Mouse (Mus musculus) lung, postnatal 0 days (tissue): ENCODE results near the gene C5ar1.

Experiments used
- CTCF ChIP-seq: IDR thresholded peaks from 2 replicates; pipeline ENCODE4 v1.5.1; 2016; ENCODE audit warnings: antibody characterized with exemption, mild to moderate bottlenecking
- EP300 ChIP-seq: IDR thresholded peaks from 2 replicates; pipeline ENCODE4 v1.6.1; 2016; ENCODE audit warnings: antibody characterized with exemption, mild to moderate bottlenecking, control low read depth

DNA sequence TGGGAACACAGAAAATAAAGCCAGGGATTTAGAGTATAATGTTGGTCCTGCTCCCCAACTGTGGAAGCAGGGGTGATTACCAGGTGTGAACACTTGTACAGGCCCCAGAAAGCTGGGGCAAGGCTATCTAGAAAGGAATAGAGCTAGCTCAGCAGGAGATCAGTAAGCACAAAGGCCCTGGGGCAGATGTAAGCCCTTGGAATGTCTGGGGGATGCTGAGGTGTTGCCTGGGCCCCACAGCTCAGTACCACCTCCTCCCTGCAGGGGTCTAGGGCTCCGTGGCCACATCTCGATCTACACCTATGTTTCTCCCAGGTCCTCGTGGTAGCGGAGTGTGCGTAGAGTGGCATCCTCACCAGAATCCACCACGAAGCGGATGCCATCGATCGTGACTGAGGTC, 45.4 kb downstream of the C5ar1 start:
- TF ChIP-seq CTCF (no peak), EP300 (no peak)
